Mouse (Mus musculus): Measurements from ENCODE around the gene C1qb.

- no peak for TF ChIP-seq CTCF (IDR thresholded peaks at IDR 0.05; ENCODE audit: control insufficient read depth, insufficient read depth, insufficient read length)
- TF ChIP-seq USF1 (IDR thresholded peaks at IDR 0.05; ENCODE audit: low read depth) = no peak
- TF ChIP-seq CEBPB (IDR thresholded peaks at IDR 0.05; ENCODE audit: low read depth) = no peak
These were observed 21.8 kb upstream of the C1qb start for GRCm38 (mm10) chr4:136907809-136908208.

Measured in C2C12 (cell line).